Mouse (Mus musculus) kidney, embryonic 14.5 days (tissue): Measurements from ENCODE around the gene Hhipl1. TPM values are rescaled to one million over a fixed set of nuclear protein-coding genes. Genes with fewer than 3 reads are reported as not detected.

ENCODE experiments used
- ATAC-seq: fragments of 200-750 bp; cut with Nextera tagmentation; 2 replicates; pipeline ENCODE4 v1.8.0; 2017; ENCODE audit warnings: moderate number of reproducible peaks, mild to moderate bottlenecking, moderate TSS enrichment, moderate library complexity; ENCODE audit not compliant: low FRiP score, low TSS enrichment
- H3K27ac ChIP-seq: fragments of 300-500 bp; sonication (generic); 2 replicates; pipeline ENCODE4 v1.5.1; 2014; ENCODE audit warnings: low read depth, mild to moderate bottlenecking, low read length, moderate library complexity, mixed read lengths
- H3K27me3 ChIP-seq: fragments of 300-500 bp; sonication (generic); 2 replicates; pipeline ENCODE4 v1.6.1; 2014; ENCODE audit warnings: mild to moderate bottlenecking, low read length; ENCODE audit not compliant: control insufficient read depth, insufficient read depth
- H3K36me3 ChIP-seq: fragments of 300-500 bp; sonication (generic); 2 replicates; pipeline ENCODE4 v1.6.1; 2014; ENCODE audit warnings: low read length, mixed read lengths; ENCODE audit not compliant: control insufficient read depth, insufficient read depth
- H3K4me1 ChIP-seq: fragments of 300-500 bp; sonication (generic); 2 replicates; pipeline ENCODE4 v1.6.1; 2014; ENCODE audit warnings: low read length, mixed read lengths; ENCODE audit not compliant: control insufficient read depth, insufficient read depth
- H3K4me2 ChIP-seq: fragments of 300-500 bp; sonication (generic); replicated peaks from 2 replicates; pipeline ENCODE4 v1.6.1; 2014; ENCODE audit warnings: low read depth, mild to moderate bottlenecking, low read length
- H3K4me3 ChIP-seq: fragments of 300-500 bp; sonication (generic); 2 replicates; pipeline ENCODE4 v1.5.1; 2014; ENCODE audit warnings: mild to moderate bottlenecking, low read length
- H3K9ac ChIP-seq: fragments of 300-500 bp; sonication (generic); 2 replicates; pipeline ENCODE4 v1.6.1; 2014; ENCODE audit warnings: low read depth, mild to moderate bottlenecking, low read length, moderate library complexity
- H3K9me3 ChIP-seq: fragments of 300-500 bp; sonication (generic); 2 replicates; pipeline ENCODE4 v1.6.1; 2016; ENCODE audit warnings: low read length; ENCODE audit not compliant: control insufficient read depth
- WGBS: fragments of 180-500 bp; shearing (Covaris S2); extraction: QIAGEN DNeasy Blood & Tissue Kit; methylation state at CpG from one replicate; pipeline ENCODE4 v1.1.7; 2014; 5-methylcytosine and 5-hydroxymethylcytosine counted together
- polyA plus RNA-seq: library from polyadenylated mRNA; unstranded; fragments of >200 nt; fragmentation: Nextera tagmentation; extraction: Ambion mirVana; gene quantifications from 2 replicates; pipeline ENCODE4 v1.2.1, GENCODE M21; 2014

The Hhipl1 gene
- polyA plus RNA-seq, 1 experiment from 2014 or later = 0.61 TPM

- Histone ChIP-seq H3K27me3 (peaks cover 24% of the 10 kb centered on the region), H3K4me2 (no peak overlapping the region), H3K4me1 (peaks cover 17% of the 10 kb centered on the region; the same call in 1 of the 2 replicates), H3K27ac (no peak overlapping the region), H3K9ac (no peak overlapping the region), H3K4me3 (no peak overlapping the region), H3K36me3 (no peaks in the 10 kb centered on the region), H3K9me3 (no peaks in the 10 kb centered on the region)
- WGBS = 85% methylated on average over 16 of the region's 16 CpGs
- ATAC-seq = no peak
These were observed 2.3 kb downstream of the Hhipl1 start for GRCm38 (mm10) chr12:108308363-108308856.

GRCm38 (mm10) chr12:108309116-108309794, 3.2 kb downstream of the Hhipl1 start:
- H3K4me2 ChIP-seq = no peak overlapping the region
- peaks cover 17% of the 10 kb centered on the region; the same call in 1 of the 2 replicates for H3K4me1 ChIP-seq
- no peaks in the 10 kb centered on the region for H3K9me3 ChIP-seq
- no peak overlapping the region for H3K9ac ChIP-seq
- WGBS = 61% methylated on average over 7 of the region's 8 CpGs
- no peaks in the 10 kb centered on the region for H3K36me3 ChIP-seq
- no peak overlapping the region for H3K27ac ChIP-seq
- peaks cover 21% of the 10 kb centered on the region for H3K27me3 ChIP-seq
- ATAC-seq = no peak
- no peak overlapping the region for H3K4me3 ChIP-seq

DNA sequence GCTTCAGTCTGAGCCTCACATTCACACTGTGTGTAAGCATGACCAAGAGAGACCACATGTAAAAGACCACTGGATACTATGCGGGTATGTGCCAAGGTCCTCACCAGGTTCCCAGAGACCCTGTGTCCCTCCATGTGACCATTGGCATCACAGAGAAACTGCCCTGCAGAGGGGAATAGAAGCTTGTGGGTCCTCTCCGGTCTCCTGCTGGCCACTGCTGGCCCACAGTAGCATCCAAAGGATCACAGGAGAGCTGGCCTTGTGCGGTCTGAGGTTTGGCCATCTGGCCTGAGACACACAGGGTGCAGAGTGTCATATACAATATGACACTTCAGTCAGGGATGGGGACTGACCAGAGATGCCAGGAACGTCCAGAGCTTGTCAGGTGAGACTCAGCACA, 4.0 kb downstream of the Hhipl1 start:
- Histone ChIP-seq H3K9me3 (no peaks in the 10 kb centered on the region), H3K4me3 (no peak overlapping the region), H3K27ac (no peak overlapping the region), H3K27me3 (peaks cover 14% of the 10 kb centered on the region), H3K4me2 (no peak overlapping the region), H3K4me1 (peaks cover 17% of the 10 kb centered on the region; the same call in 1 of the 2 replicates), H3K36me3 (no peaks in the 10 kb centered on the region), H3K9ac (no peak overlapping the region)
- 86% methylated on average over 4 of the region's 4 CpGs for WGBS
- no peak for ATAC-seq

GRCm38 (mm10) chr12:108310456-108311027, 4.5 kb downstream of the Hhipl1 start:
- peaks cover 10% of the 10 kb centered on the region for H3K27me3 ChIP-seq
- no peaks in the 10 kb centered on the region for H3K9me3 ChIP-seq
- no peak overlapping the region for H3K4me2 ChIP-seq
- H3K4me1 ChIP-seq = peaks cover 17% of the 10 kb centered on the region; the same call in 1 of the 2 replicates
- no peak overlapping the region for H3K27ac ChIP-seq
- WGBS = 79% methylated on average over 7 of the region's 7 CpGs
- no peak overlapping the region for H3K4me3 ChIP-seq
- H3K36me3 ChIP-seq = no peaks in the 10 kb centered on the region
- no peak for ATAC-seq
- H3K9ac ChIP-seq = no peak overlapping the region

GRCm38 (mm10) chr12:108311741-108312290, 5.7 kb downstream of the Hhipl1 start:
- H3K27me3 ChIP-seq = peaks cover 14% of the 10 kb centered on the region
- ATAC-seq = no peak; the same call in 1 of the 2 replicates
- H3K4me3 ChIP-seq = no peak overlapping the region
- no peak overlapping the region for H3K27ac ChIP-seq
- 0 out of 2 replicates have a peak, but pooled peaks cover 11% of the 10 kb centered on the region for H3K4me1 ChIP-seq
- no peak overlapping the region for H3K4me2 ChIP-seq
- H3K9me3 ChIP-seq = no peaks in the 10 kb centered on the region
- no peak overlapping the region for H3K9ac ChIP-seq
- no peaks in the 10 kb centered on the region for H3K36me3 ChIP-seq
- WGBS = 77% methylated on average over 27 of the region's 27 CpGs

DNA sequence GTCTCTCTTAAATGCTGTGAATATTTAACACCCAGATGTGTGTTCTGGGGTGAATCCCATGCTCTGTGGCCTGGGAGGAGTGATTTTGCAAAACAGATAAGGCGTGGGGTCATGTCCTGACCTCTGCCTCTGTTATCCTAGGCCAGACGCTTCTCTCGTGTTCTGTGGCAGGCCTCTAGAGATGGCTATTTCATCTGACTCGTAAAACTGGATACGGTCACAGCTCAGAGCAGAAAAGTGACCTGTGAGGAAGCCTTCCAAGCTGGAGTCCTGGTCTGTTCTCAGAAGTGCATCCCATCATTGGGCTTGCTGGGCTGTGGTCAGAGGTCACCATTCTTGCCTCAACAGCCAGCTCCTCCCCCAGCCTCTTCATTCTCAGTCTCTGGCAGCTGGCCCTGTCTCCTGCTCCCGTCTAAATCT, 6.4 kb downstream of the Hhipl1 start:
- Histone ChIP-seq H3K36me3 (no peaks in the 10 kb centered on the region), H3K4me2 (no peak overlapping the region), H3K4me3 (no peak overlapping the region), H3K27ac (no peak overlapping the region), H3K27me3 (peaks cover 18% of the 10 kb centered on the region), H3K9me3 (no peaks in the 10 kb centered on the region), H3K4me1 (0 out of 2 replicates have a peak, but pooled peaks cover 17% of the 10 kb centered on the region), H3K9ac (no peak overlapping the region)
- WGBS = 23% methylated on average over 6 of the region's 6 CpGs
- peak; percentile 24; the same call in 1 of the 2 replicates for ATAC-seq

- Histone ChIP-seq H3K4me1 (peaks cover 24% of the 10 kb centered on the region; the same call in 1 of the 2 replicates), H3K4me2 (no peak overlapping the region), H3K9me3 (no peaks in the 10 kb centered on the region), H3K36me3 (no peaks in the 10 kb centered on the region), H3K9ac (no peak overlapping the region), H3K27me3 (peaks cover 27% of the 10 kb centered on the region), H3K4me3 (no peak overlapping the region), H3K27ac (no peak overlapping the region)
- no peak for ATAC-seq
- 85% methylated on average over 1 of the region's 1 CpGs for WGBS
These were observed 7.2 kb downstream of the Hhipl1 start for GRCm38 (mm10) chr12:108313244-108313772.

- Histone ChIP-seq H3K9ac (no peak overlapping the region), H3K4me3 (no peak overlapping the region), H3K27ac (no peak overlapping the region), H3K36me3 (no peaks in the 10 kb centered on the region), H3K4me2 (no peak overlapping the region), H3K27me3 (peaks cover 49% of the 10 kb centered on the region), H3K9me3 (no peaks in the 10 kb centered on the region), H3K4me1 (peaks cover 29% of the 10 kb centered on the region; the same call in 1 of the 2 replicates)
- 42% methylated on average over 10 of the region's 10 CpGs for WGBS
- ATAC-seq = no peak
These were observed 9.7 kb downstream of the Hhipl1 start for GRCm38 (mm10) chr12:108315818-108316217.
